ENCODE assay signal across 8 mouse cellular contexts in genomic region chr9:121494006-121494767, GRCm38 (mm10). TPM values are rescaled to one million over a fixed set of nuclear protein-coding genes. Genes with fewer than 3 reads are reported as not detected.
DNase-seq lines count a peak whose midpoint lies in the region; ATAC-seq and TF ChIP-seq lines count a peak whose summit lies in the region.

No protein-coding gene starts in this region.

- no peak for DNase-seq in heart, postnatal 4 days
- DNase-seq in liver, embryonic 13.5 days, result no peak
- DNase-seq in frontal cortex, postnatal 10 days (ENCODE audit: low spot score in 2 of 2), result no peak
- DNase-seq in spleen, postnatal 36 days (ENCODE audit: low spot score in 2 of 2), result no peak

- peaks cover 11% of the 10 kb centered on the region for H3K4me1 ChIP-seq in heart, embryonic 11.5 days (ENCODE audit: control insufficient read depth, insufficient read depth, low read length)
- peaks cover 7% of the 10 kb centered on the region for H3K4me1 ChIP-seq in E14TG2a.4 (replicated peaks; ENCODE audit: low read depth, low read length)
- peaks cover 13% of the 10 kb centered on the region for H3K4me1 ChIP-seq in forebrain, embryonic 12.5 days
- no peaks in the 10 kb centered on the region; the same call in 1 of the 2 replicates for H3K4me1 ChIP-seq in liver, embryonic 13.5 days (replicated peaks)

- no peaks in the 10 kb centered on the region for H3K36me3 ChIP-seq in heart, embryonic 11.5 days (ENCODE audit: control insufficient read depth, insufficient read depth, low read length)
- H3K36me3 ChIP-seq in E14TG2a.4 (ENCODE audit: insufficient read depth, low read length), result no peaks in the 10 kb centered on the region
- no peaks in the 10 kb centered on the region for H3K36me3 ChIP-seq in forebrain, embryonic 12.5 days (replicated peaks)
- no peaks in the 10 kb centered on the region for H3K36me3 ChIP-seq in liver, embryonic 13.5 days

- H3K27ac ChIP-seq in heart, embryonic 11.5 days (ENCODE audit: low read depth, low read length), result no peak overlapping the region
- H3K27ac ChIP-seq in forebrain, embryonic 12.5 days, result no peak overlapping the region
- no peak overlapping the region for H3K27ac ChIP-seq in liver, embryonic 13.5 days

- 4% methylated on average over 48 of the region's 48 CpGs for WGBS in heart, embryonic 11.5 days (ENCODE audit: insufficient replicate concordance)
- 2% methylated on average over 48 of the region's 48 CpGs for WGBS in forebrain, embryonic 12.5 days
- 4% methylated on average over 48 of the region's 48 CpGs for WGBS in liver, embryonic 13.5 days (ENCODE audit: insufficient replicate concordance)

- no peak for ATAC-seq in heart, embryonic 11.5 days (replicated peaks; ENCODE audit: insufficient number of reproducible peaks, low FRiP score, low TSS enrichment)
- ATAC-seq in forebrain, embryonic 12.5 days (ENCODE audit: low FRiP score), result no peak
- no peak for ATAC-seq in liver, embryonic 13.5 days (ENCODE audit: low read depth)
- no peak for ATAC-seq in cerebellum, adult (ENCODE audit: insufficient number of reproducible peaks, low FRiP score, low TSS enrichment)

- no peak for TF ChIP-seq CTCF in E14TG2a.4 (conservative IDR thresholded peaks at IDR 0.05; ENCODE audit: low read length)

- peaks cover 55% of the 10 kb centered on the region for H3K27me3 ChIP-seq in heart, embryonic 11.5 days (ENCODE audit: control insufficient read depth, insufficient read depth, low read length)
- peaks cover 84% of the 10 kb centered on the region for H3K27me3 ChIP-seq in E14TG2a.4 (ENCODE audit: insufficient read depth, low read length)
- peaks cover 72% of the 10 kb centered on the region for H3K27me3 ChIP-seq in forebrain, embryonic 12.5 days
- H3K27me3 ChIP-seq in liver, embryonic 13.5 days, result peaks cover 63% of the 10 kb centered on the region

- peak overlapping the region; percentile 34; the same call in 1 of the 2 replicates for H3K9ac ChIP-seq in heart, embryonic 11.5 days (ENCODE audit: low read depth, low read length)
- H3K9ac ChIP-seq in forebrain, embryonic 12.5 days, result peak overlapping the region; percentile 44
- no peak overlapping the region for H3K9ac ChIP-seq in liver, embryonic 13.5 days

- H3K9me3 ChIP-seq in heart, embryonic 11.5 days (replicated peaks; ENCODE audit: control insufficient read depth, low read length), result no peaks in the 10 kb centered on the region
- H3K9me3 ChIP-seq in E14TG2a.4 (ENCODE audit: low read length), result no peaks in the 10 kb centered on the region
- no peaks in the 10 kb centered on the region for H3K9me3 ChIP-seq in forebrain, embryonic 12.5 days
- no peaks in the 10 kb centered on the region for H3K9me3 ChIP-seq in liver, embryonic 13.5 days (replicated peaks)

- H3K4me3 ChIP-seq in heart, embryonic 11.5 days (ENCODE audit: low read depth, low read length), result peak overlapping the region; percentile 42
- peak overlapping the region; percentile 71 for H3K4me3 ChIP-seq in E14TG2a.4 (replicated peaks; ENCODE audit: low read length)
- peak overlapping the region; percentile 35 for H3K4me3 ChIP-seq in forebrain, embryonic 12.5 days (replicated peaks)
- H3K4me3 ChIP-seq in liver, embryonic 13.5 days (replicated peaks), result no peak overlapping the region

- H3K4me2 ChIP-seq in heart, embryonic 11.5 days, result peak overlapping the region; percentile 74
- peak overlapping the region; percentile 54 for H3K4me2 ChIP-seq in forebrain, embryonic 12.5 days
- 0 out of 2 replicates have a peak overlapping the region, but pooled peaks have one; percentile 8 for H3K4me2 ChIP-seq in liver, embryonic 13.5 days

RNA-seq across cellular contexts. Expression of gene Cck, which starts 1.3 kb away (rescaled TPM):
- 3.4 TPM in 2 replicates for polyA plus RNA-seq in heart, embryonic 11.5 days (2014; fragmentation: Nextera tagmentation; extraction: Ambion mirVana)
- under 1 TPM in 1 of 2 experiments, not detected in 1; 0.64 TPM for total RNA-seq in heart, postnatal 4 days (2021)
- 7.3 and 13.5 TPM in 2 replicates for polyA plus RNA-seq in forebrain, embryonic 12.5 days (2016; fragmentation: Nextera tagmentation; extraction: Ambion mirVana)
- 0.35 and 0.57 TPM in 2 replicates for polyA plus RNA-seq in liver, embryonic 13.5 days (2015; fragmentation: Nextera tagmentation; extraction: Ambion mirVana)

Comparison
In these comparisons a context has a peak if more than half of its experiments do, and no peak if none do; other contexts are left out.
1. H3K4me2 ChIP-seq: peak in every context shown above with its lines; median percentile 74 in heart, embryonic 11.5 days; 54 in forebrain, embryonic 12.5 days; 8 in liver, embryonic 13.5 days.